27 mouse cellular contexts compared by ENCODE assay signal in genomic region chr7:131805525-131806202, GRCm38 (mm10).
DNase-seq lines count a peak whose midpoint lies in the region; ATAC-seq and TF ChIP-seq lines count a peak whose summit lies in the region.
"Had no signal": no experiment of that assay in that cellular context is flagged by ENCODE, and none has a peak within 500 bp of the region (broad histone marks: within the 10 kb centered on the region; RNA-seq: fewer than 3 reads in every experiment).

No protein-coding gene starts in this region.

- no peak for TF ChIP-seq POLR2A in brain, embryonic 14.5 days (IDR thresholded peaks at IDR 0.05; ENCODE audit: borderline replicate concordance, extremely low read depth, insufficient read depth, insufficient read length, poor library complexity, severe bottlenecking)

- no peak overlapping the region for H3K27ac ChIP-seq in forebrain, embryonic 12.5 days
- H3K27ac ChIP-seq in forebrain, embryonic 16.5 days (ENCODE audit: low read length), result no peak overlapping the region
- H3K27ac ChIP-seq in midbrain, embryonic 11.5 days (ENCODE audit: low read depth, low read length), result no peak overlapping the region
- no peak overlapping the region for H3K27ac ChIP-seq in midbrain, embryonic 16.5 days (ENCODE audit: low read length)
- no peak overlapping the region for H3K27ac ChIP-seq in midbrain, embryonic 14.5 days (replicated peaks; ENCODE audit: low read depth, low read length)
- H3K27ac ChIP-seq: embryonic facial prominence, embryonic 15.5 days; hindbrain, embryonic 13.5 days; intestine, embryonic 15.5 days; limb, embryonic 15.5 days; liver, embryonic 14.5 days had no signal

- no peak overlapping the region for H3K9ac ChIP-seq in forebrain, embryonic 12.5 days
- H3K9ac ChIP-seq in forebrain, embryonic 16.5 days (replicated peaks; ENCODE audit: low read depth, low read length), result no peak overlapping the region
- H3K9ac ChIP-seq in midbrain, embryonic 11.5 days (ENCODE audit: low read length), result no peak overlapping the region
- no peak overlapping the region for H3K9ac ChIP-seq in midbrain, embryonic 16.5 days (ENCODE audit: low read depth, low read length)
- H3K9ac ChIP-seq in midbrain, embryonic 14.5 days (replicated peaks; ENCODE audit: low read length), result no peak overlapping the region
- H3K9ac ChIP-seq: embryonic facial prominence, embryonic 15.5 days; heart, embryonic 12.5 days; hindbrain, embryonic 13.5 days; intestine, embryonic 15.5 days; limb, embryonic 15.5 days; liver, embryonic 14.5 days; lung, embryonic 14.5 days had no signal

- 0 out of 2 replicates have a peak, but pooled peaks have one; percentile 20 for ATAC-seq in forebrain, embryonic 12.5 days (ENCODE audit: low FRiP score)
- no peak for ATAC-seq in forebrain, embryonic 16.5 days
- ATAC-seq in midbrain, embryonic 11.5 days (ENCODE audit: low FRiP score), result peak; percentile 38; the same call in 1 of the 2 replicates
- ATAC-seq in midbrain, embryonic 16.5 days, result no peak
- no peak for ATAC-seq in midbrain, embryonic 14.5 days (ENCODE audit: low FRiP score, low TSS enrichment)
- ATAC-seq: intestine, embryonic 15.5 days had no signal

- WGBS in forebrain, embryonic 12.5 days, result 12% methylated on average over 9 of the region's 9 CpGs
- WGBS in forebrain, embryonic 16.5 days, result 10% methylated on average over 9 of the region's 9 CpGs
- 33% methylated on average over 9 of the region's 9 CpGs for WGBS in midbrain, embryonic 11.5 days
- 17% methylated on average over 9 of the region's 9 CpGs for WGBS in midbrain, embryonic 16.5 days
- 15% methylated on average over 9 of the region's 9 CpGs for WGBS in midbrain, embryonic 14.5 days

- H3K36me3 ChIP-seq in forebrain, embryonic 12.5 days (replicated peaks), result no peaks in the 10 kb centered on the region
- no peaks in the 10 kb centered on the region for H3K36me3 ChIP-seq in forebrain, embryonic 16.5 days (ENCODE audit: control insufficient read depth, insufficient read depth)
- H3K36me3 ChIP-seq in midbrain, embryonic 11.5 days (ENCODE audit: control insufficient read depth, insufficient read depth, low read length), result no peaks in the 10 kb centered on the region
- no peaks in the 10 kb centered on the region for H3K36me3 ChIP-seq in midbrain, embryonic 16.5 days (ENCODE audit: control insufficient read depth, insufficient read depth, low read length)
- H3K36me3 ChIP-seq in midbrain, embryonic 14.5 days (ENCODE audit: control insufficient read depth, insufficient read depth, low read length), result no peaks in the 10 kb centered on the region
- H3K36me3 ChIP-seq: embryonic facial prominence, embryonic 15.5 days; heart, embryonic 12.5 days; hindbrain, embryonic 13.5 days; intestine, embryonic 15.5 days; limb, embryonic 15.5 days had no signal

- peaks cover 12% of the 10 kb centered on the region for H3K4me1 ChIP-seq in forebrain, embryonic 12.5 days
- H3K4me1 ChIP-seq in forebrain, embryonic 16.5 days (replicated peaks; ENCODE audit: control insufficient read depth, insufficient read depth, low read length), result no peaks in the 10 kb centered on the region
- H3K4me1 ChIP-seq in midbrain, embryonic 11.5 days (ENCODE audit: control insufficient read depth, insufficient read depth, low read length), result peaks cover 10% of the 10 kb centered on the region; the same call in 1 of the 2 replicates
- H3K4me1 ChIP-seq in midbrain, embryonic 16.5 days (ENCODE audit: control insufficient read depth, insufficient read depth, low read length), result peaks cover 10% of the 10 kb centered on the region
- peaks cover 12% of the 10 kb centered on the region; the same call in 1 of the 2 replicates for H3K4me1 ChIP-seq in midbrain, embryonic 14.5 days (ENCODE audit: control insufficient read depth, insufficient read depth, low read length)
- H3K4me1 ChIP-seq: embryonic facial prominence, embryonic 15.5 days; heart, embryonic 12.5 days; intestine, embryonic 15.5 days; limb, embryonic 15.5 days; megakaryocyte, embryonic 14.5 days had no signal

- H3K9me3 ChIP-seq in forebrain, embryonic 12.5 days, result no peaks in the 10 kb centered on the region
- no peaks in the 10 kb centered on the region for H3K9me3 ChIP-seq in forebrain, embryonic 16.5 days (ENCODE audit: control insufficient read depth, low read length)
- H3K9me3 ChIP-seq in midbrain, embryonic 11.5 days (ENCODE audit: control insufficient read depth, low read length), result no peaks in the 10 kb centered on the region
- no peaks in the 10 kb centered on the region for H3K9me3 ChIP-seq in midbrain, embryonic 16.5 days (replicated peaks; ENCODE audit: control insufficient read depth, low read length, poor library complexity, severe bottlenecking)
- H3K9me3 ChIP-seq in midbrain, embryonic 14.5 days (ENCODE audit: control insufficient read depth, low read length), result no peaks in the 10 kb centered on the region
- H3K9me3 ChIP-seq: embryonic facial prominence, embryonic 15.5 days; heart, embryonic 12.5 days; hindbrain, embryonic 13.5 days; intestine, embryonic 15.5 days; limb, embryonic 15.5 days; megakaryocyte, embryonic 14.5 days had no signal

- no peak overlapping the region for H3K4me2 ChIP-seq in forebrain, embryonic 12.5 days
- H3K4me2 ChIP-seq in forebrain, embryonic 16.5 days (ENCODE audit: low read length), result no peak overlapping the region
- H3K4me2 ChIP-seq in midbrain, embryonic 11.5 days, result no peak overlapping the region
- H3K4me2 ChIP-seq in midbrain, embryonic 16.5 days (ENCODE audit: low read length), result no peak overlapping the region
- H3K4me2 ChIP-seq in midbrain, embryonic 14.5 days (ENCODE audit: low read length), result no peak overlapping the region
- H3K4me2 ChIP-seq: embryonic facial prominence, embryonic 15.5 days; heart, embryonic 12.5 days; hindbrain, embryonic 13.5 days; intestine, embryonic 15.5 days; limb, embryonic 15.5 days; lung, embryonic 14.5 days had no signal

- H3K27me3 ChIP-seq in forebrain, embryonic 12.5 days, result peaks cover 100% of the 10 kb centered on the region
- peaks cover 63% of the 10 kb centered on the region for H3K27me3 ChIP-seq in forebrain, embryonic 16.5 days (replicated peaks; ENCODE audit: control insufficient read depth, insufficient read depth, low read length)
- H3K27me3 ChIP-seq in midbrain, embryonic 11.5 days (ENCODE audit: control insufficient read depth, insufficient read depth, low read length), result no peaks in the 10 kb centered on the region; the same call in 1 of the 2 replicates
- H3K27me3 ChIP-seq in midbrain, embryonic 16.5 days (ENCODE audit: control insufficient read depth, insufficient read depth, low read depth, low read length), result peaks cover 2% of the 10 kb centered on the region; the same call in 1 of the 2 replicates
- H3K27me3 ChIP-seq in midbrain, embryonic 14.5 days (ENCODE audit: control insufficient read depth, insufficient read depth, low read length), result no peaks in the 10 kb centered on the region; the same call in 1 of the 2 replicates
- H3K27me3 ChIP-seq: intestine, embryonic 15.5 days; limb, embryonic 15.5 days had no signal

- no peak for TF ChIP-seq CTCF in brain, embryonic 14.5 days (IDR thresholded peaks at IDR 0.05; ENCODE audit: borderline replicate concordance, extremely low read depth, insufficient read depth, insufficient read length)

- H3K4me3 ChIP-seq in forebrain, embryonic 12.5 days (replicated peaks), result no peak overlapping the region
- H3K4me3 ChIP-seq in forebrain, embryonic 16.5 days (replicated peaks; ENCODE audit: low read length), result no peak overlapping the region
- no peak overlapping the region for H3K4me3 ChIP-seq in midbrain, embryonic 11.5 days (ENCODE audit: low read depth, low read length)
- no peak overlapping the region for H3K4me3 ChIP-seq in midbrain, embryonic 16.5 days (ENCODE audit: low read depth, low read length)
- H3K4me3 ChIP-seq in midbrain, embryonic 14.5 days (replicated peaks; ENCODE audit: low read depth, low read length), result no peak overlapping the region
- H3K4me3 ChIP-seq: embryonic facial prominence, embryonic 15.5 days; heart, embryonic 12.5 days; hindbrain, embryonic 13.5 days; intestine, embryonic 15.5 days; limb, embryonic 15.5 days; megakaryocyte, embryonic 14.5 days had no signal

- peak; percentile 84 for DNase-seq in midbrain, embryonic 11.5 days (ENCODE audit: low spot score, missing footprints)
- DNase-seq in brain, embryonic 14.5 days (ENCODE audit: low read depth), result peak; percentile 78
- peak; percentile 51 for DNase-seq in midbrain, embryonic 14.5 days
- DNase-seq in urinary bladder, postnatal 4 days (ENCODE audit: low spot score in 2 of 2), result no peak
- DNase-seq: adrenal gland, postnatal 36 days; cerebellum, adult 11-12 months; cerebellum, postnatal 14 days; gastrocnemius, postnatal 14 days; heart, adult 11 months; heart, postnatal 10 days; kidney, adult 8-10 months; kidney, postnatal 14 days; left cerebral cortex, postnatal 4 days; lung, embryonic 14.5 days; lung, postnatal 36 days; right cerebral cortex, postnatal 25 days; spleen, adult 18-20 months had no signal

Comparison
In these comparisons a context has a peak if more than half of its experiments do, and no peak if none do; other contexts are left out.
1. ATAC-seq: peak in forebrain, embryonic 12.5 days (single experiment) and midbrain, embryonic 11.5 days (single experiment); none in forebrain, embryonic 16.5 days (single experiment), midbrain, embryonic 16.5 days (single experiment) and midbrain, embryonic 14.5 days (single experiment).
2. DNase-seq: peak in midbrain, embryonic 11.5 days (single experiment), brain, embryonic 14.5 days (single experiment) and midbrain, embryonic 14.5 days (single experiment); none in urinary bladder, postnatal 4 days (0 of 2).